Mouse (Mus musculus) heart, adult 2 months (tissue): Measurements from ENCODE around the gene Slc16a1.

Experiments
- EP300 ChIP-seq: fragments of 200-500 bp; IDR thresholded peaks from 2 replicates; pipeline ENCODE4 v1.6.1; 2011; ENCODE audit warnings: low read depth, low read length, control low read depth; ENCODE audit not compliant: insufficient read depth
- POLR2A ChIP-seq: fragments of 200-500 bp; IDR thresholded peaks from 2 replicates; pipeline ENCODE4 v1.6.1; 2011; ENCODE audit warnings: mild to moderate bottlenecking, low read depth, low read length, control low read depth; ENCODE audit not compliant: insufficient read depth

DNA sequence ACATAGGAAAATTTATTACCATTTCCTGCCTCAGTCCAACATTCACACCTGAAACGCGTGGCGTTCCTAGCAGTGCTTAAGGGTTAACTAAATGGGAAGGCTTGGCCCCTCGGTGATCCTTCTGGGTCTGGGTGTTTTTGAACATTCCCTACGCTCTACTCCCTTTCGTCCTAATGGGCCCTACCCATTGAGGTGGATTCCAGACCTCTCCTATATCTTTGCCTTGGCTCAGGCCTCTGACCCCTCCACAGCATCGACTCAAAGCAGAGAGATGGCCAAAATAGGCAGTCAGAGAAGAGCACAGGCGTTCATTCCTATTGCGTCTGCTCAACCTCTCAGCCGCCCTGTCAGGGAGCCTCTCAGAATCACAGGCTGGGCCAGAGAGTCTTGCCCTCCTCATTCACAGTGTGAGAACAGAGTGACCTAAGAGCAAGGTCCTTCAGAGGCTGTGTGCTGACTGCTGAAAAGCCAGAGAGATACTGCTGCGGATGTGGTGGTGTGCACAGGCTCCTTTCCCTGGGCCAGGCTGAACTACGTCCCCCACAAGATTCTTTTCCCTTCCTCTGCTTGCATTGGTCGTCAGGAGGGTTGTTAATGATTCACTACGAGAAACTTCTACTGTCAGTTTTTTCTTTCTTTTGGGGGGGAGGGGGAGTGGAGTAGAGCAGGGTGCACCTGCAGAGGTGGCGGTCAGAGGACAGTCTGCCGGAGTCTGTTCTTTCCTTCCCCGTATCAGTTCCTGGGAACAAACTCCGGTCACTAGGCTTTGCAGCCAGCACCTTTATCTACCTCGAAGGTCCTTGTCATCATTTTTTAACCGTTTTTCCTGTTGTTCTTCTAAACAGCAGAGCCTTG lies 38.9 kb upstream of the Slc16a1 start:
- TF ChIP-seq POLR2A (peak; percentile 58; the same call in 1 of the 2 replicates), EP300 (peak; percentile 91)
